Mouse (Mus musculus): ENCODE measurements around the gene Podxl2. TPM values are rescaled to one million over a fixed set of nuclear protein-coding genes. Genes with fewer than 3 reads are reported as not detected.

The Podxl2 gene
- not detected for polyA plus RNA-seq (2014; fragmentation: Illumina TruSeq; extraction: RNeasy Lipid Tissue Mini Kit (QIAGEN cat#74804); ENCODE audit: low read depth, low replicate concordance)

DNA sequence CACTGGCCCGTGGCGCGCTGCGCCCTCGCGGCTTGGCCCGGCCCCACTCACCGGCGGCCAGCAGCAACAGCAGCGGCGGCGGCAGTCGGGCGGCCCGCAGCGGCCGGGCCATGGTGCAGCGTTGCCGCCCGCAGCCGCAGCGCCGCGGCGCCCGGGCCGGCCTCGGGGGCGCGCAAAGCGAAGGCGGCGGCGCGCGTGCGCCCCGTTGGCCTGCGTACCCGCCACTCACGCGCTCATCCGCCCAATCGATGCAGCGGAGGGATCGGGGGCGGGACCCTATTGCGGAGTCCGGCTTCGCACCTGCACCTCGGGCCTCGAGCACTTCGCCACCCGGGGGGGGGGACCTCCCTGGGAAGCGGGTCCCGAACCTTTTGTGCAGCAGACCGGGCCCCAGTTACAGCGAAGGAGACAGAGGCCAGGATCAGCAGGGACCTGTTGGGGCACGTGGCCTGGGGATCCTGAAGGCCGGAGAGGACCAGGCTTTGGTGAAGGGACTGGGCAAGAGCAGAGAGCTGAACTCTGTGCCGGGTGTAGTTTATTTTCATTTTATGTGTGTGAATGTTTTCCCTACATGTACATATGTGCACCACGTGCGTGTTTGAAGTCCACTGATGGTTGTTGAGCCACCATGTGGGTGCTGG, at the start of gene Podxl2:
Gene Podxl2 (minus strand): TSS at position 177 of the 641 bp plus-strand sequence.

DNA sequence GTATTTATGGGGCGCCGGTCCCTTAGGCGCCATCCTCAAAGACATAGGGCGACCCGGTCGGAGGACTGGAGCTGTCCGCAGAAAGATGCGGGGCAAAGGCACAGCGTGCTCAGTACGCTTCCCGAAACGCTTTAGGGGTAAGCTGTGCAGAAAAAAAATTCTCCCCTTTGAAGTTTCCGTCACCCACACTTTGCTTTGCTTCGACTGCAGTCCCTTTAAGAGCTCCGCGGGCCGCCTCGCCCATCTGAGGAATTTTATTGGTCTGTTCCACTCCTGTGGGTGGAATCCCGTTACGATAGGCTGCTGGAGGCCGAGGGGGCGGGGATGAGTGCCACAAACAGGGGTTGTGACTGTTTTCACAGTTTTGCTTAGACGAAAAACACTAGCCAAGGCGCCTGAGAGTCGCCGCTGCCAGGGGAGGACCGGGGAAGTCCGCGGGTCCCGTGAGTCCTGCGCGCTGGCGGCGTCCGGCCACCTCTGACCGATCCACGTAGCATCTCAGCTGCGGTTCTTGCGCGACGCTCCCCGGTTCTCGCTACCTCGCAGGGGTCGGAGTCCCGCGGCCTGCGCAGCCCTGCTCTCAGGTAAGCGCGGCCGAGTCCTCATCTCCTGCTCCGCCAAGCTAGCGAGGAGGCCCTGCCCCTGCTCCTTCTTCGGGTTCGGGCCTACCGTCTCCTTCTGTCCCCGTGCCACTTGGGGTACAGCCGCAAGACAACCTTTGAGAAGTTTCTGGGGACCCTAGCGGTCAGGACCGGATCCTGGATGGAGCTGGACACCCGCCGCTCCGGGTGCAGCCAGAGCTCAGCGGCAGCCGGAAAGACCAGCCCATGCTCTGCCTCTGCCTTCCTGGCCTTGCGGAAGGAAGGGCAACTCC, 27.3 kb upstream of the Podxl2 start, which contains the start of gene Tpra1:
Gene Tpra1 (plus strand): TSS at position 305 of the 874 bp plus-strand sequence.

DNA sequence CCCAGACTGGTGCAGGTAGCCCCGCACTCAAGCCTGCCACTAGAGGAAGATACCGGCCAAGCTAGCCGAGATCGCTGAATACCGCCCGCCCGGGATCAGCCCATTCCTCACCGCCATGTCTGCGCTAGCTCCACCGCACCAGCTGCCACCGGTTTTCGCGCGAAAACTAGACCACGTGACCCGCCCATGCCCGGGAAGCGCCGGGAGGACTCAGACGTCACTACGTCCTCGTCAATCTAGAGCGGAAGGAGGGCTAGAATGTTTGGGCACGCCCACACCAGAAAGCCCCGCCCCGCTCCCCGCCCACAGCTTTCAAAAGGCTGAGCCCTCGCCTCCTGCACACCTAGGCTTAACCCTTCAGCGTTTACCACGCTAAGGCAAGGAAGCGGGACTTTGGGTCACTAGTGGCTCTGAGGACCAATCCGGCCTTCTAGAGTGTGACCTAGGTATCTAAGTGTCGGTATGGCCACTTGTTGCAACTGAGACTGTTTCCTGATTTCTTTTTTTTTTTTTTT, 23.7 kb upstream of the Podxl2 start, which contains the start of gene Mcm2:
Gene Mcm2 (minus strand): TSS at position 247 of the 515 bp plus-strand sequence.

DNA sequence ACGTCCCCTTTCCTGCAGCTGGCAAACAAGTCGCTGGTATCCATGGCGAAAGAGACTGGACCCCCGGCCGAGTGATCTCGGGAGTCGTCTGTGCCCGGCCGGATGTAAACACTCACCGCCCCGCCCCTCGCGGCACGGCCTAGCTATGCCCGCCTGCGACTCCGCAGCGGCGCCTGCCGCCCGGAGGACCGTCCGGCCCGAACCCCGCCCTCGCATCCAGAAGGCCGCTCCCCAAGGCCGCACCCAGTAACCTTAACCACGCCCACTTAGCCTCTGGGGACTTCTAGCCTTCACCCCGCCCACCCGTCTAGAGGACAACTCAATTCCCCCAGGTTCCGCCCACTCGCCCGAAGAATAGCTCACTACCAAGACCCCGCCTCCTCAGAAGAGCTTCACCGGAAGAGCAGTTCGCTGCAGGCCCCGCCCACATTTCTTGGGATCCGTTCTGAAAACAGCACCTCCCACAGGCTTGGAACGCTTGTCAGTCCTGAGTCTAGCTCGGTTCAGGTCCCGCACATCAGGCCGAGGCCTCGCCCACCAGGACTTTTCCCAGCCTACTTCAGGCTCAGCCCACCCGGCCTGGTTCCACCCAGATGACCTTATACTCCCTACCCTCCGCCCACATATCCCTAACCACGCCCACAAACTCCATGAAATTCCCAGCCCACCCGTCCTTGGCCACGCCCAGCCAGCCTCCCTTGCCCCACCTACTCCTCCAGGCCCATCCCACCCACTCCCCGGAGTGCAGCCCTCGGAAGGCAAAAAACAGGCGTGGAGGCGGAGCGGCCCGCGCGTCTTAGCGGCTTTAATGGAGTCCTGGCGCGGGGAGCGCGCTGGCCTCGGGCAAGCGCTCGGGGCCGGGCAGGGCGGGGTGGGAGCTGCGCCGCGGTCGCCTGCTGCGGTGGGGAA, 32.8 kb downstream of the Podxl2 start, which contains the start of gene Abtb1:
Gene Abtb1 (minus strand): TSS at position 204 of the 909 bp plus-strand sequence.

Other genes with a start within 250 kb of the Podxl2 start
- 0.49 TPM for gene Kbtbd12, start 237.1 kb downstream of the Podxl2 start, polyA plus RNA-seq (2014; fragmentation: Illumina TruSeq; extraction: RNeasy Lipid Tissue Mini Kit (QIAGEN cat#74804); ENCODE audit: low read depth, low replicate concordance)
- 7.3 TPM for gene Mgll, start 150.6 kb downstream of the Podxl2 start, polyA plus RNA-seq (2014; fragmentation: Illumina TruSeq; extraction: RNeasy Lipid Tissue Mini Kit (QIAGEN cat#74804); ENCODE audit: low read depth, low replicate concordance)
- 0.49 TPM for gene Abtb1, start 33.1 kb downstream of the Podxl2 start, polyA plus RNA-seq (2014; fragmentation: Illumina TruSeq; extraction: RNeasy Lipid Tissue Mini Kit (QIAGEN cat#74804); ENCODE audit: low read depth, low replicate concordance)
- 1.1 TPM for gene Mcm2, start 23.7 kb upstream of the Podxl2 start, polyA plus RNA-seq (2014; fragmentation: Illumina TruSeq; extraction: RNeasy Lipid Tissue Mini Kit (QIAGEN cat#74804); ENCODE audit: low read depth, low replicate concordance)
- gene Tpra1, start 27.2 kb upstream of the Podxl2 start, polyA plus RNA-seq (2014; fragmentation: Illumina TruSeq; extraction: RNeasy Lipid Tissue Mini Kit (QIAGEN cat#74804); ENCODE audit: low read depth, low replicate concordance), result 4.3 TPM

Measured in kidney, adult 10 weeks (tissue).